Mouse (Mus musculus): ENCODE measurements at regions not wholly inside any gene's neighbourhood (a gene's known extent, or its start where the extent isn't known, plus 50 kb on each side); places are given as distances from the start of the nearest gene placed in this dataset.
A peak's percentile ranks its signal among the peaks of the same experiment; 100 is the strongest.

DNA sequence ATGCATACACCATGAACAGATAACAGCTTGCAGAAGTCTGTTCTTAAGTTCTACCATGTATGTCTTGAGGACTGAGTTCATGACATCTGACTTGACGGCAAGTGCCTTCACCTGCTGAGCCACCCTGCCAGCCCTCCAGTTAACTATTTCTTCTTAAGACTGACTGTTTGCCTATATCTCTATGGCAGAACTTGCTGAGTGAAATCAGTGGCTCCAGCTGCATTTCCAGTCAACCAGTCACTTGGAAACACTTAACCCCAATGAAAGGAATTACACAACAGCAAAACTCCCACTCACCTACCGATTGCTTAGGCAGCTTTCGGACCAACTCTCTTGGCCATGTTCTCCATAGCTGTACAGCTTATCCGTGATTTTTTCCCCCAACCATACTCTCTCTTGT, 64.8 kb upstream of the Daam1 start:
- Histone ChIP-seq H3K4me2 (replicated peaks; ENCODE audit: low read depth, low read length) (no peak overlapping the region), H3K4me1 (ENCODE audit: insufficient read depth, low read depth, low read length) (no peaks in the 10 kb centered on the region), H3K27me3 (replicated peaks; ENCODE audit: insufficient read depth, low read length) (no peaks in the 10 kb centered on the region), H3K27ac (ENCODE audit: low read length) (no peak overlapping the region), H3K36me3 (ENCODE audit: insufficient read depth, low read length) (no peaks in the 10 kb centered on the region), H3K9me3 (ENCODE audit: low read length) (no peaks in the 10 kb centered on the region), H3K9ac (replicated peaks; ENCODE audit: low read depth) (no peak overlapping the region), H3K4me3 (ENCODE audit: low read depth, low read length) (no peak overlapping the region)
- TF ChIP-seq CTCF (IDR thresholded peaks at IDR 0.05) (no peak), EP300 (IDR thresholded peaks at IDR 0.05) (no peak)
- 76% methylated on average over 4 of the region's 4 CpGs for WGBS
- DNase-seq (ENCODE audit: low spot score) (no peak), ATAC-seq (no peak)

- no peak for DNase-seq (ENCODE audit: low spot score)
- no peak overlapping the region for H3K4me3 ChIP-seq (ENCODE audit: low read depth, low read length)
- H3K9ac ChIP-seq (replicated peaks; ENCODE audit: low read depth) = no peak overlapping the region
- no peaks in the 10 kb centered on the region for H3K9me3 ChIP-seq (ENCODE audit: low read length)
- no peaks in the 10 kb centered on the region for H3K36me3 ChIP-seq (ENCODE audit: insufficient read depth, low read length)
- no peaks in the 10 kb centered on the region for H3K4me1 ChIP-seq (ENCODE audit: insufficient read depth, low read depth, low read length)
- H3K27ac ChIP-seq (ENCODE audit: low read length) = no peak overlapping the region
- no peaks in the 10 kb centered on the region for H3K27me3 ChIP-seq (replicated peaks; ENCODE audit: insufficient read depth, low read length)
- H3K4me2 ChIP-seq (replicated peaks; ENCODE audit: low read depth, low read length) = no peak overlapping the region
- TF ChIP-seq CTCF (IDR thresholded peaks at IDR 0.05) (no peak), EP300 (IDR thresholded peaks at IDR 0.05) (no peak)
- no peak for ATAC-seq
- 87% methylated on average over 1 of the region's 1 CpGs for WGBS
Measured at GRCm38 (mm10) chr12:71766636-71767035, 64.2 kb upstream of the Daam1 start.

DNA sequence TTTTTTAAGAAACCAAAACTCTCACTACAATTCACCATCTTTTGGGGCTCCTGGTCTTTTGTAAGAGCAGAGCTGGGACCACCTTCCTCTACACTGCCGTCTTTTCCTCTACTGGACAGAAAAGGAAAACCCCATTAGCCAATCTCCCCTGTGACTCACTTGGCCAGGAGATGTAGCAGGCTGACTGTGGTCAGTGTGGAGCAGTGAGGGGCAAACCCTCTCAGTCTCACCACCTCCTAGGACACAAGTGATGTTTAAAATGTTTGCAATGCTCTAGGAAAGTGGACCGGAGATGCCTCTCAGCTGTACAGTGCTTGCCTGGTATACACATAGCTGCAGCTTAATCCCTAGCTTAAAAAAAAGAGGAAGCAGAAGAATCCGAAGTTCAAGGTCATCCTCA, 63.0 kb upstream of the Daam1 start:
- no peak overlapping the region for H3K4me2 ChIP-seq (replicated peaks; ENCODE audit: low read depth, low read length)
- H3K4me3 ChIP-seq (ENCODE audit: low read depth, low read length) = no peak overlapping the region
- no peaks in the 10 kb centered on the region for H3K27me3 ChIP-seq (replicated peaks; ENCODE audit: insufficient read depth, low read length)
- no peaks in the 10 kb centered on the region for H3K4me1 ChIP-seq (ENCODE audit: insufficient read depth, low read depth, low read length)
- no peaks in the 10 kb centered on the region for H3K36me3 ChIP-seq (ENCODE audit: insufficient read depth, low read length)
- no peak overlapping the region for H3K27ac ChIP-seq (ENCODE audit: low read length)
- no peaks in the 10 kb centered on the region for H3K9me3 ChIP-seq (ENCODE audit: low read length)
- DNase-seq (ENCODE audit: low spot score) = no peak
- H3K9ac ChIP-seq (replicated peaks; ENCODE audit: low read depth) = no peak overlapping the region
- ATAC-seq = 0 out of 2 replicates have a peak, but pooled peaks have one; percentile 8
- peak; percentile 23; the same call in 1 of the 2 replicates for TF ChIP-seq CTCF (IDR thresholded peaks at IDR 0.05)
- TF ChIP-seq EP300 (IDR thresholded peaks at IDR 0.05) = no peak
- 37% methylated on average over 3 of the region's 3 CpGs for WGBS

DNA sequence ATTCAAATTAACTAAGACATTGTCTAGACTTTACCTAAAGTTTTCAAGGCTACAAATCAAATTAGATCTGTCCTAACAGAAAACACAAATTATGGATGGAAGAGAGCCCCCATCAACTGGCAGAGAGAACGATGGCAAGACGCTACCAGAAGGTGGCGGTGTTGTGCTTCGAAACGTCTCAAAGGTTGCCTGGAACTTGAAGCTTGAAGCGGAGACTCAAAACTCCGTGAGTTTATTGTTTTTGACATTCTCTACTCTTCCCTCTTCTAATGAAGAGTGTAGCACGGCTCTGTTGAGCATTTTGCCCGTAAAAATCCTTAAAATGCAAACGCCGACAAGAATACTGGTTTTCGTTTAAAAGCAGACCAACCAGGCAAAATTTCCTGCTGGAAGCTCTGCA, 62.4 kb upstream of the Daam1 start:
- TF ChIP-seq EP300 (IDR thresholded peaks at IDR 0.05) (no peak), CTCF (IDR thresholded peaks at IDR 0.05) (peak; percentile 93)

GRCm38 (mm10) chr12:71768890-71769289, 62.0 kb upstream of the Daam1 start:
- Histone ChIP-seq H3K4me2 (replicated peaks; ENCODE audit: low read depth, low read length) (peak overlapping the region; percentile 55), H3K4me1 (ENCODE audit: insufficient read depth, low read depth, low read length) (no peaks in the 10 kb centered on the region), H3K27me3 (replicated peaks; ENCODE audit: insufficient read depth, low read length) (no peaks in the 10 kb centered on the region), H3K36me3 (ENCODE audit: insufficient read depth, low read length) (no peaks in the 10 kb centered on the region), H3K4me3 (ENCODE audit: low read depth, low read length) (peak overlapping the region; percentile 25), H3K9ac (replicated peaks; ENCODE audit: low read depth) (no peak overlapping the region), H3K27ac (ENCODE audit: low read length) (no peak overlapping the region), H3K9me3 (ENCODE audit: low read length) (no peaks in the 10 kb centered on the region)
- 0 out of 2 replicates have a peak, but pooled peaks have one; percentile 32 for ATAC-seq
- no peak for DNase-seq (ENCODE audit: low spot score)
- TF ChIP-seq CTCF (IDR thresholded peaks at IDR 0.05) = no peak
- TF ChIP-seq EP300 (IDR thresholded peaks at IDR 0.05) = no peak
- WGBS = 32% methylated on average over 9 of the region's 9 CpGs

More for the DNA sequence above, 62.4 kb upstream of the Daam1 start:
- Histone ChIP-seq H3K9ac (replicated peaks; ENCODE audit: low read depth) (no peak overlapping the region), H3K4me3 (ENCODE audit: low read depth, low read length) (peak overlapping the region; percentile 25), H3K9me3 (ENCODE audit: low read length) (no peaks in the 10 kb centered on the region), H3K27ac (ENCODE audit: low read length) (no peak overlapping the region), H3K4me1 (ENCODE audit: insufficient read depth, low read depth, low read length) (no peaks in the 10 kb centered on the region), H3K4me2 (replicated peaks; ENCODE audit: low read depth, low read length) (peak overlapping the region; percentile 55), H3K27me3 (replicated peaks; ENCODE audit: insufficient read depth, low read length) (no peaks in the 10 kb centered on the region), H3K36me3 (ENCODE audit: insufficient read depth, low read length) (no peaks in the 10 kb centered on the region)
- peak; percentile 63 for ATAC-seq
- WGBS = 3% methylated on average over 12 of the region's 12 CpGs
- peak; percentile 87 for DNase-seq (ENCODE audit: low spot score)

GRCm38 (mm10) chr12:71769302-71769701, 61.6 kb upstream of the Daam1 start:
- H3K4me2 ChIP-seq (replicated peaks; ENCODE audit: low read depth, low read length) = no peak overlapping the region
- no peak overlapping the region for H3K9ac ChIP-seq (replicated peaks; ENCODE audit: low read depth)
- no peaks in the 10 kb centered on the region for H3K27me3 ChIP-seq (replicated peaks; ENCODE audit: insufficient read depth, low read length)
- TF ChIP-seq EP300 (IDR thresholded peaks at IDR 0.05) (no peak), CTCF (IDR thresholded peaks at IDR 0.05) (no peak)
- H3K36me3 ChIP-seq (ENCODE audit: insufficient read depth, low read length) = no peaks in the 10 kb centered on the region
- WGBS = 75% methylated on average over 6 of the region's 6 CpGs
- no peaks in the 10 kb centered on the region for H3K9me3 ChIP-seq (ENCODE audit: low read length)
- H3K4me1 ChIP-seq (ENCODE audit: insufficient read depth, low read depth, low read length) = no peaks in the 10 kb centered on the region
- ATAC-seq (no peak), DNase-seq (ENCODE audit: low spot score) (no peak)
- no peak overlapping the region for H3K27ac ChIP-seq (ENCODE audit: low read length)
- H3K4me3 ChIP-seq (ENCODE audit: low read depth, low read length) = no peak overlapping the region

DNA sequence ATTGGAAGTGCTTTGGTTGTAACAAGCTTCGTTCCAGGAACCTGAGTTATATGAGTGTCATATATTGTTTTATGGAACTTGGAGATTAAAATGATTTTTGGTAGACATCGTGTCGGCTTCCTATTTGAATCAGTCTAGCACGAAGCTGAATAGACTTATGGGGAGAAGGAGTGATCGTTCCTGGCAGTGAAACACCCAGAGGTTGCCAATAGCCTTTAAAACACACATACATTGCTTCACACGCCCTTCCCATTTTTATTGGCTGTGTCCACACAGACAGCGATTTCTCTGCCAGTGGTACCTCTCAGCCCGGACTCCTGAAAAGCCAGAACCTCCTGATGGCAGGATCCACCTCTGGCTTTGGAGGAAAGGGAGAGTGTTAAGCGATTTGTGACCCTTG, 57.0 kb upstream of the Daam1 start:
- DNase-seq (ENCODE audit: low spot score) = peak; percentile 35
- Histone ChIP-seq H3K4me1 (ENCODE audit: insufficient read depth, low read depth, low read length) (0 out of 2 replicates have a peak, but pooled peaks cover 5% of the 10 kb centered on the region), H3K9me3 (ENCODE audit: low read length) (no peaks in the 10 kb centered on the region), H3K4me2 (replicated peaks; ENCODE audit: low read depth, low read length) (no peak overlapping the region), H3K27me3 (replicated peaks; ENCODE audit: insufficient read depth, low read length) (no peaks in the 10 kb centered on the region), H3K36me3 (ENCODE audit: insufficient read depth, low read length) (no peaks in the 10 kb centered on the region), H3K4me3 (ENCODE audit: low read depth, low read length) (no peak overlapping the region), H3K9ac (replicated peaks; ENCODE audit: low read depth) (no peak overlapping the region), H3K27ac (ENCODE audit: low read length) (no peak overlapping the region)
- WGBS = 64% methylated on average over 9 of the region's 9 CpGs
- TF ChIP-seq EP300 (IDR thresholded peaks at IDR 0.05) = no peak
- TF ChIP-seq CTCF (IDR thresholded peaks at IDR 0.05) = no peak
- no peak for ATAC-seq

All from lung, postnatal 0 days (tissue).